Mouse (Mus musculus) cerebellum, postnatal 25 days (tissue): Measurements from ENCODE around the gene Egfl7.
A peak's percentile ranks its signal among the peaks of the same experiment; 100 is the strongest.

ENCODE experiments used
- DNase-seq, 2 experiments: peaks; one replicate each; pipeline ENCODE4 v3.0.0; 2021; ENCODE audit warnings: mixed read lengths in 2 of 2

The Egfl7 gene

DNA sequence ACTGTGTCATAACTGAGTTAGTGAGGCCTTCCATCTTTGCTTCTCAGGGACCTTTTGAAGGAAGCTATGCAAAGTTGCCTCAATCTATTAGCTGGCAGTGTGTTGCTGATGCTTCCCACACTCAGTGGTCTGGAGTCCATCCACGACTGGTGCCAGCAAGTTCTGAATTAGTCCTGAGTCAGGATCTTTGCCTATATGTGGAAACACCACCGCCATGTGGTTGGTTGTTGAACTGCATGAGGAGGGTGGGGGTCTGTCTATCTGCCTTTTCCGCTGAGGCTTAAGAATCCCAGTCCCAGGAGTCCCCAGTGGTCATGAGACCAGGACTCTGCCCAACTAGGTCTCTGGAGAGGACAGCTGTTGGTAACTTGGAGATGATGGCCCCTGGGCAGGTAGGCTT, 9.8 kb upstream of the Egfl7 start:
- peak; percentile 31 to 56 for DNase-seq

DNA sequence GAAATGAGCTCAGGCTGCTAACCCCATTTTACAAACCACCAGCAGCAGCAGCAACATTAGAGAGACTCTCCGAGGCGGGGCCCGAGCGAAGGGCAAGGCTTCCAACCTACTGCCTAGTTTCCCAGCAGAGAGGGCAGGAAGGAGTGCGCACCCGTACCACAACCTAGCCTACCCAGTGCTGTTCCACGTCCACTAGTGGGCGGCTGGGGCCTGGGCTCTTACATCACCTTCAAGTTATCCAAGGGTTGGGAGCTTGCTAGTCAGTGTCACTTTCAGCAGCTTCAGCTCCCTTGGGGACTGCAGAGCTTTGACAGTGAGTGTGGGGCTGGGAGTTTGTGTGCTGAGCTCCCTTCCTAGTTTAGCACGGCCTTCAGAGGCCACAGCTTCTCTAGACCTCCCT, 8.4 kb upstream of the Egfl7 start:
- DNase-seq = no peak

DNA sequence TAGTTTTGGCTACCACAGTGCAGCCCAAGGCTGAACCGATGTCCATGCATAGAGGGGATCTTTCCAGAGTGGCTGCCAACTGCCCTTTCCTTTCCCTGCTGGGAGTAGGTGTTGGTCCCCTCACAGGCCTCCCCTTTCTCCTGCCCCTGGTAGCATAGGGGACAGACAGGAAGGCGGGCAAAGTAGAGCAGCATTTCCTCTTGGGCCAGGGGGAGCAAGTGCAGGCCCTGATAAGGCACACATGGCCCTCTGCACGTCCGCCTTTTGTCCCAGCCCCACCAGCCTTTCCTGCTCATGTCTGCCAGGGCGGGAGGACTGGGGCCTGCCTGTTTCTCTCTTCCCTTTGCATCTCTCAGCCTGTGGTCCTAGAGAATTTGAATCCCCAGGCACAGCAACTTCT, 8.0 kb upstream of the Egfl7 start:
- DNase-seq = no peak

DNA sequence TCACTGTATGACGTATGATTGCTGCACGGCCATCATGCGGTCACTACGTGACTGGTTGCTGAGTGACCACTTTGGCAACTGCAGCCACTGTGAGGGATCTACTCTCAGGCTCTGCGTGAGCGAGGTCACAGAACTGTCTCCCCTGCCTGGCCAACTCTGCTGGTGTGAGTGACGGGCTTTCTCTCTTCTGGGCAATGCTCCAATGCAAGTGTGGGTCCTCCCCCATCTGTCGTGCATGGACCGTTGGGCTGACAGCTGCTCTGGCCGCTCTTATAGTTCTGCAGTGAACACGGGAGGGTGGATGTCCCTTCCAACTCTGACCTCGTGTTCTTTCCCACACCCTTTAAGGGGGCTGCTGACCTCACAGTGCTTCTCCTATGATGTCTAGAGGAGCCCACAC, 6.4 kb upstream of the Egfl7 start:
- no peak for DNase-seq

DNA sequence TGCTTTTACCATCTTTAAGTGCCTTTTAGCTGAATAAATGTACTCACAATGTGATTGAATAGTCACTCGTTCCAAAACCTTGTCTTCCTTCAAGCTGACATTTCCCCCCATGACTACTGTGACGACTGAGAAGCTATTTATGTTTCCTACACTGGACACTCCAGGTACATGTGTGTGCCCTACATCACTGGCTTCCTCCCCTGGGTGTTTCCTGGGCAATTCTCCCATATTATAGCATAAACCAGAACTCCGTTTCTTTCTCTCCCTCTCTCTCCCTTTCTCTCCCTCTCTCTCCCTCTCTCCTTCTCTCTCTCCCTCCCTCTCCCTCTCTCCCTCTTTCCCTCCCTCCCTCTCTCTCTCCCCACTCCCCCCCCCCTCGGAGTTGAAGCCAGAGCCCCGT, 6.0 kb upstream of the Egfl7 start:
- DNase-seq = no peak

DNA sequence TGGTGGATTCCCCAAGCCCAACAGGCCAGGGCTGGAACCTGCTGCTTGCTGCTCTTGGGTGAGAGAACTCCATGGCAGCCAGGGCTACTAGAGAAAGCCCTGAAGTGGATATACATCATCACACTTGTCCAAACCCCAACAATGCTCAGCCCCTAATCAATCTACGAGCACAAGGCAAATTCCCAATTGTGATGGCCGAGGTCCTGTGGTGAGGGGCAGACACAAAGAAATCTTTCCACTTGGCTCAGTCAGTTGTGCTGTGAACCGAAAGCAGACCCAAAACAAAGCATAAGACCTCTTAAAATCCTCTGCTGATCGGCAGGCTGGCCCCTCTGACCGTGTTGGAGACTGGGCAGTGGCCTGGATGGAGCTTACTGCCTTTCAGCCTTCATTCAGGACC, 5.0 kb upstream of the Egfl7 start:
- no peak for DNase-seq

DNA sequence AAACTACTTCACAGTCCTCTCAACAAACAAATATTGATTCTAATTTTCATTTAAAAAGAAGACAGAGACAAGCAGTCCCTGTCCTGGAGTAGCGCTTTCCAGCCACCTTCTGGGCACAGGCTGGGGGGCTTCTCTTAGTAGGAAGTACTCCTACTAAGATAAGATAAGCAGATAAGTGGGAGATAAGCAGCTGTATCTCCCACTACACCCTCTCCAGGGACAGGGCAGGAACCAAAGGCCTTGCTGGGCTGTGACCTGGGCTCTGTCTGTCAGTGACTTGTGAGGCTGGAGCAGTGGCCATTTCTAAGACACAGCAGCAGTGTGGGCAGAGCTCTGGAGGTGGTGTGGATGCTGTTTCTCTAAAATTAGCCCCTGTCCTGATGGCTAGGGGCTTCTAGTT, 4.4 kb upstream of the Egfl7 start:
- no peak for DNase-seq

DNA sequence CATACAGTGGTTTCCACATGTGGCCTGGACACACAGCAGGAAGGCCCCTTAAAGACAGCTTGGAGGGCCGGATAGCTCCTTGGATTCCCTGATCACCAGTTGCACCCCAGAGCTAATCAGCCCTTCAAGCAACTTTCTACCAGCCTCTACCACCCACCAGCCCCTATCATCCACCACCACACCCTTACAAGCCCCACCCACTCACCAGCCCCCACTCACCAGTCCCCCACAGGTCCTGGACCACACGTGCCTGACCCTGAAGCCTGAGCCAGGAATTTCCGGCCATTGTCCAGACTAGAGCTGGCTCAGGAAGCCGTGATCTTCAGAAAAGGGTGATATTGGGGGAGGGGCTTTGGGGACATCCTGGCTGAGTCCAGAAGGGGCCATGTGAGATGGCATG, 3.9 kb upstream of the Egfl7 start:
- DNase-seq = no peak

DNA sequence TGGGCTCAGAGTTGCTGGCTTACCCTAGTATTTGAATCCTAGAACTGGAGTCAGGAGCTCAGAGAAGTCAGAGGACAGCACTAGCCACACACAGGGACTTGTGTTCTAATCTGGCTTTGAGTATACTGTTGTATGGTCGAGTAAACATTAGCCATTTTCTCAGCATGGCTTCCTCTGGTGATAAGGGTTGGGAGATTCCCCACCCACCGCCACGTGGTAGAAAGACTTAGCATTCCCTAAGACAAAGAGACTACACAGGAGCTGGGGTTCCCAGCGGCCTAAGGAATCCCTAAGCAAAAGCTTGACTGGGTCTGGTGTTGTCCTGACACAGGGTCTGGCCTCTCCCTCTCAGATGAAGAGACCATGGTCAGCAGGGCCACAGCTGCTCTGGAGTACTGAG, 3.4 kb upstream of the Egfl7 start:
- no peak for DNase-seq

DNA sequence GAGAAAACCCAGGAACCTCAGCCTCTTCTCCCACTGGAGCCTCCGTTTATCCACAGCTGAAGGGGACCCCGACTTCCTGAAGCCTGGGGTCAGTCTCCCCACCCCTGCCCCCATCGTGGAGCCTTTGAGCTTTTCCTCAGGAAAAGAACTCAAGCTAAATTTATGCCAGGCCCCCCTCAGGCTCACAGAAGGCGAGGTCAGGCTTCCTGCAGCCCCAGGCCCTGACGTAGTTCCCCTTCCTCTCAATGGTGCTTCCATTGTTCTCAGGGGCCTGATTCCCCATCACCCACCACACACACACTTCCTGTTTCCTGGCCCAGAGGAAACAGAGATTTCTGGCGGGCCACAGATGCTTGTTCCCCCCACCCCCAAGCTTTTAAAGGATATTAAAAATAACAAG, 1.4 kb upstream of the Egfl7 start:
- DNase-seq = no peak

DNA sequence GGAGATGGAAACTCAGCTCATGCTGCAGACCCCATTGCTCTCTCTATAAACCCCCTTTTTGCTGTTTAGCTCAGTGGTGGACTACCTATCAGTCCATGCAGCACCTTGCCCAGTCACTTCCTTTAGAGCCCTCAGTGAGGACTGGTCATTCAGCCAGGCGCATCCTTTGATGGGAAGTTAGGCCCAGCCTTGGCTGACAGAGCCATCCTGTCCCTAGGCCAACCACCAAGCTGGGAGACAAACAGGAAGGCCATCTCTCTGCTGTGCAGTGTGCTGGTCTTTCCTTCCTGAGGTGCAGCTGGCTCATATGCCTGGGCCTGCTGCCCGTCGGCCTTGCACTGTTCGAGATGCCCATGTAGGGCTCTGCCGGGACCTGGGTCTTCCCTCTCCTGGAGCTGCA, 937 bp downstream of the Egfl7 start:
- no peak for DNase-seq

DNA sequence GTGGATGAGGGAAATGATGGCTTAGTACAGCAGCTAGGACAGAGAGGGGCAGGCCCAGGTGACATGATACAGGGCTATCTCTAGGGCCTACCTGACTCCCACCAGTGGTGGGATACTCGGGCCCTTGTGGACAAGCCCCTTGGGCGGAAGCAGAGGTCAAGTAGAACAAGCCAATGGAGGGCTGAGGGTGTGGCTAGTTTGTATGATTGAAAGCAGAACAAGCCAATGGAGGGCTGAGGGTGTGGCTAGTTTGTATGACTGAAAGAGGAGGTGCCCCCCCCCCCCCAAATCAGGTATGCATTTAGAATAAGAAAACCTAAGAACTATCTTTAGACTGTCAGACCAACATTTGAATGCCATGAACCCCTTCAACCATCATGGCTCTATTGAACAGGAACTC, 2.4 kb downstream of the Egfl7 start:
- no peak for DNase-seq

DNA sequence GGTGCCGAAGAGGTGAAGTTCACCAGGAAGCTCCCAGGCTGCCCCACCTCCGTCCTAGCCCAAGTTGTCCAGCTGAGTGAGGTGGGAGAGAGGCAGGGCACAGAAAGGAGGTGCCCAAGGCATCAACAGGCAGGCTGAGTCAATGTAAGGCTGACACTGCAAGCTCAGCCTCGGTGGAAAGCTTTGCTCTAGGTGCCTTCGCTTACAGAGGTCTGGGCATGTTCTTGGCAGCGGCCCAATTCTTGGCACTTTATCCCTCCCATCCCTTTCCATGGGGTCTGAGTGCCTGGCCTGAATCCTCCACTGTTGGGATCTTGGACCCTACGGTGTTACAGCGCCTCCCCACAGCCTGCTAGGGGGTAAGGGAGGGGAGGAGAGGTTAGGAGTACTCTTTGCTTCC, 2.9 kb downstream of the Egfl7 start:
- no peak for DNase-seq

DNA sequence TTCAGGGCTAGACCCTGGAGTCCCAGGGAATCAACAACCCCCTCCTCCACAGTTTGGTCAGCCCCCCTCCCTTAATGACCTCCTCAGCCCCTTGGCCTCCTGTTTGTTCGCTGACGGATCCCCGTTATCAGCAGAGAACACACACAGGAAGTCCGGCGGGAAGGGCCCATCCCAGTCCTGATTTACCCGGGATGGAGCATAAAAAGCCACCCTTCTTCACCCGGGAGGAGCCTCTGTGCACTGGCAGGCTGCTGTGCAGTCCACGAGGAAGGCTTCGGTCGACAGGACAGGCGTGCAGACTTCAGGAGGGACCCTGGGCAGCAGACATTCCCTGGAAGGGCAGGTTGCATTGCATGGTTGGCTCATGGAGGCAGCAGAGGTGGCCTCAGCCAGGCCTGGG, 3.8 kb downstream of the Egfl7 start:
- DNase-seq = no peak

DNA sequence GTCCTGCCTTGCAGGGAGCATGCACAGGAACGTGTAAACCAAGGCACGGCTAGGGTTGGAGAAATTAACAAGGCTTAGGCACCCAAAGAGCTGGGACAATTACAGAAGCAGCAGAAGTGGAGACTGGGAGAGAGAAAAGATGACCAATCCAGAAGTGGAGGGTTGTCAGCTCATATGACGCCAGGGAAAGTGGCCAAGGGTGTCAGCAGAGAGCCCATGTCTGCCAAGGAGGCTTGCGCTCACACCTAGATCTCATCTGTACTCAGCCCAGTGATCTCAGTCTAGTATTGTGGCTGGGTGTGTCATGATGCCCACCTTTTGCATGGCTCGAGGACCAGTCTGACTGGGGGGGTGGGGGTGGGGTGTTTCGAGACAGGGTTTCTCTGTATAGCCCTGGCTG, 5.9 kb downstream of the Egfl7 start:
- DNase-seq = peak in 1 of 2 experiments; percentile 32

DNA sequence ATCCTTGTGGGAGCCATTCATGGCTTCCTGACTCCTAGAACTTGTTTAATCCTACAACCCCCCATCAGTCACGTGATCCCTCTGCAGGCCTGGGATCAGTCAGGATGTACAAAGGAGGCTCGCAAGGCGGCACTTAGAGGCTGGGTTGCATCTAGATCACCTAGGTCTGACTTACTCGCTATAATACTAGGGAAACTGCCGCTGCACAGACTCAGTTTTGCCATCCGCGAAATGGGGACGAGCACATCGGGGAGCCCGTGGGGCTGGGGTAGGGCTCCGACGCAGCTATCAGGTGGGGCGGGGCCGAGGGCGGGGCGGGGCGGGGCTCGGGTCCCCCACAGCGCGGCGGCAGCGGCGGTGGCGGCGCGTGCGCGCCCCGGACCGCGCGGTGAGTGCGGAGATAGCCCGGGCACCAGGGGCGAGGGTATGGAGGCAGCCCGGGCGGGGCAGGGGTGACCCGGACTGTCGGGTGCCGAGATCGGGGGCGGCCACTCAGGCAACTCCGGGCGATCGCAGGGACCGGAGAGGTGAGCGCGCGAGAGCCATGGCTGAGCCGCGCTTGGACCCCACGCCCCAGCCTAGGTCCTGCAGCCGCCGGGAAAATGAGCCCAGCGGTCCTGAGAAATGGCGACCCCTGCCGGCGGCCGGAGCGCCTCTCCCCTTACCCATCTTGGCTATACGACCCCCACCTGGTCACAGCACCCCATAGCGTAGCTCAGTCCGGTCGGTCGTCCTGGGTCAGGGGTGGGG, 6.7 kb downstream of the Egfl7 start, which contains the start of gene Gm20532:
Gene Gm20532, plus strand, starts transcription at position 346 of the 750 bp plus-strand sequence.
- DNase-seq = peak; percentile 78 to 83

DNA sequence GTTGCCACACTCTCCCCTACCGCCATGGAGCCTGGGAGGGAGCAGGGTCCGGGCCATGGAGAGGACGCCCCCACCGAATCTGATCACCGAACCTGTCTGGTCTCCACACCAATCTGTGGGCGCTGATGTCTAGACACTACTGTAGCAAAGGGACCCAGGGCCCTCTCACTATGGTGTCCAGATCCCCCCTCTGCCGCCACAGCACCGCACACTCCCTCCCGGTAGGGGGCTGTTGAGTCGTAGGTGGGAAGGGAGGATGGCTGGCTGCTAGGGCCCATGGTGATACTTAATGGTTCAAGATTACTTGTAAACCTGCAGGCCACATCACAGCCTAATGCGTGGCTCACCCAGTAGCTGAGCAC, 7.2 kb downstream of the Egfl7 start:
- no peak for DNase-seq

DNA sequence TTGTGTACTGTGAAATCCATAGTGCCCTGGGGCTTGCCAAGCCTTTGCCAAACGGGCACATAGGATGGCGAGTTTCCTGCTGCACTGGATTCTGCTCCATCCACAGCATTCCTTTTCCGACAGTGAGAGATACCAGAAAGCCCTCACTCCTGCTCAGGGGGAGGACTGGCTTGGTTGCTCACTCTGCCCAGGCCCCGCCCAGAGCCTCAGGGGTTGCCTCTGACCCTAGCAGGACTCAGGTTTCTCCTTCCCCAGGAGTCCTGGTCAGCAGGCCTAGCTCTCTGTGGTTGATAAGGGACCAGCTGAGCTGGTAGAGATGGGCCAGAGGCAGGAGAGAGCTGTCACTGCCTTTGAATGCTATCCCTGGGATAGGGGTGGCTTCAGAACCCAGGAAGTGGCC, 8.8 kb downstream of the Egfl7 start:
- no peak for DNase-seq

DNA sequence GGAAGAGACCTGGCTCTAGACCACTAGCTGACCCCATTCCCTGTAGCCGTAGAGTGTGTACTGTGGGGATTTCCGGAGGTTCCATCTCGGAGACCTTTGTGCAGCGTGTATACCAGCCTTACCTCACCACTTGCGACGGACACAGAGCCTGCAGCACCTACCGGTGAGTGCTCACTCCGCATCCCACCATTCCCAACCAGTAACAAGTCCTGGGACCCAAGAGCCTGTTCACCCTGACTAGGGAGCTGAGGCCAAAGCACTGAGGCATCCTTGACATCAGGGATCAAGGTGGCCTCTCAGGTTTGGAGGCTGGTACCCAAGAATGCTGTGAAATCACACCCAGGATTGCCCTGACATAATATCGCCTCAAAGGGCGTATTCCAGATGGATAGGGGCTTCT, 9.5 kb downstream of the Egfl7 start:
- DNase-seq = no peak

DNA sequence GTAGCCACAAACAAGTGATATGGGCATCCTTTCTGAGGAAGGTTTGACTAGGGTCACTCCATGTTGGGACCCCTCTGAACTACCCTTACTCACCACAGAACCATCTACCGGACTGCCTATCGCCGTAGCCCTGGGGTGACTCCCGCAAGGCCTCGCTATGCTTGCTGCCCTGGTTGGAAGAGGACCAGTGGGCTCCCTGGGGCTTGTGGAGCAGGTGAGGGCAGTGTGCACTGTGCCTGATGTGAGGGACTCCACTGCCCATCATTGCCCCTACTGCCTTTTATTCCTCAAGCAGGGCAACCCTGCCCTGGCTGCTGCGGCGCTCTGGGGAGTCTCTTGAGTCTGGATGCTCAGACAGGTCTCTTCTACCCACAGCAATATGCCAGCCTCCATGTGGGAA, 10.5 kb downstream of the Egfl7 start:
- DNase-seq = no peak

DNA sequence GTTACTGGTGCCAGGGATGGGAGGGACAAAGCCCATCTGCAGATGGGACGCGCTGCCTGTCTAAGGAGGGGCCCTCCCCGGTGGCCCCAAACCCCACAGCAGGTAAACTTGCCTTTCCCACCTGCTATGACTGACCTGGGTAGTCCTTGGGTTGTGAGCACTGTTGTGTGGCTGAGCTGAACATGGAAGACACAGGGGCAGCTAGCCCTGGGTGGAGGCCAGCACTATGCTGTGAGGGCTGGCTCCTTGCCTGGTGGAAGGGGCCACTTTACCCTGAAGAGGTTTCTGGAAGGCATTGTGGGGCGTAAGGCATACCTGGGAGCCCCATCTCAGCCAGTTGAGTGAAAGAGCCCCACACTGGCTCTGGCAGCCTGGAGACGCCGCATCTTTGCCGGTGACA, 11.1 kb downstream of the Egfl7 start:
- no peak for DNase-seq

DNA sequence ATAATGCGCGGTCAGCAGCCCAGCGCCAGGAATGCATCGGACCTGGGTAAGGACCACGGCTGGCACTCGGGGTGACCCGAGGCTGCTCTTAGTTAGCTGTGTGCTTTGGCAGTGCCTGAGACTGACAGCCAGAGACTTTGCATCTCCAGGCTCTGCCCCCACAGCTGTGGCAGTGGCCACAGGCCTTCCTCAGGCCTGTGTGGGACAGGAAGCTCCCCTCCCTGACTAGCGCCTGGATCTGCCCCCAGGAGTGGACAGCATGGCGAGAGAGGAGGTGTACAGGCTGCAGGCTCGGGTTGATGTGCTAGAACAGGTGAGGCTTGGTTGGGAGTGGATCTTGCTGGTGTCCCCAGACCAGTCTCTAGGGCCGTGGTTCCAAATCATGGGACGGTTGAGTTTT, 11.6 kb downstream of the Egfl7 start:
- DNase-seq = no peak

DNA sequence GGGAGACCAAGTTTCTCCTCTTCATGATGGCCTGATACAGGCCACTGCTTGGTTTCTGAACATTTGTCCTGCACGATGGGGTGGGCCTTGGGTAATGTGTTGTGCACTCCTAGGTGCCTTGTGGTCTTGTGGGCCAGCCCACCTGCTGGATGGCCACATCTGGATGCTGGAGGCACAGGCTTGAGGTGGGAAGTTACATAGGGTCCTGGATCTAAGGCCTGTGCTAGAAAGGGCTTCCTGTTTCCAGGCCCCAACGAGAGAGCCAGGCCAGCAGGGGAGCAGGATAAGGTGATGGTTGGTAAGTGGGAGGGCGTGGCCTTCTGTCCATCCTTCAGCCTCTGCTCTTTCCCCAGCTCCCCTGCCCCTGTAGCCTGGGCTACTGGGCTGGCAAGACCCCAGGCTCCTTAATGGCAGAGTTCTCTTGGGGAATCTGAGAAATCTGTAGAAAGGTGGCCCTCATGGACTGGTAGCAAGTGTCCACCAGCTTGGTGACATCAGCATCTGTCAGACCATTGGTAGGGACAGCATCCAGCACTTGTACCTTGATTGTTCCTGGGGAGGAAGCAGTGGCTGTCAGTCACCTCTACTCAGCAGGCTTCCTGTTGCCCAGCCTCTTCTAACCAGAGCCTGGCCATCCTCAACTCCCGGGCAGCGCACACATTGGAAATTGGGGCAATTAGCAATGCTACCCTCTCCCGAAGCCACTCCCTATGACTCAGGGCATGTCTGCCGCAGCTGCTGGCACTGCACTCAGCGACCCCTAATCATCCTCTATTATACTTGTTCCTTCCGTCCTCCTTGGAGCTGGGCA, 13.6 kb downstream of the Egfl7 start:
- no peak for DNase-seq

DNA sequence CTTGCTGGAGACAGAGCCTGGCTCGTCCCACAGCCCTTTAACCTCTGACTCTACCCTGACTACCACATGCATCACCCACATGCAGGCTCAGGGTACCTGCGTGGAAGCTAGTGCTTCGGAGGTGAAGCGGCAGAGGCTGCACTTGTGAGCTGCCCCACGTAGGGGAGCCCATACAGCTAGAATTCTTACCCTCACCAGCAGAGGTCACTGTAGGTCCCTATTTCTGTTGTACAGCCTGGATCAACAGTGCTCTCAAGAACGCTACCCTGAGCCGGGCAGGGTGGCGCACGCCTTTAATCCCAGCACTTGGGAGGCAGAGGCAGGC, 14.2 kb downstream of the Egfl7 start:
- DNase-seq = peak in 1 of 2 experiments; percentile 51

DNA sequence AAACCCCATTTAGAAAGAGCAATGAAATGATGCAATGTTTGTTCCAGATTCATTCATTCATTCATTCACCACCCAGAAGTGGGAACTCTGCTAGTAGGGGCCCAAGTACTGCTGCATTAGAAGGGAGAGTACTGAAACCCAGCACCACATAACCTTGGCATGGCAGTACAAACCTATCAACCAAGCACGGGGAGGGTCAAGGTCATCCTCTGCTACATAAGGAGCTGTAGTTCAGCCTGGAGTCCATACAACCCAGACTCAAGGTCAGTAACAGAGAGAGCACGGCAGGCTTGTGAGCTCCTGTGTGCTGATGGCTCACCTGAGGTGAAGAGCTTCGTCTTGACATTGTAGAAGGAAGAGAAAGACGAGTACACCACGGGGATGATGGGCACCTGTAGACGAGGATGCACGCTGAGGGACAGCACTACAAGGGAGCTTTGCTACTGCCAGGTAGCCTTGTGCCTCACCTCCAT, 14.7 kb downstream of the Egfl7 start:
- no peak for DNase-seq
